Mouse (Mus musculus): ENCODE data around the gene Id1.

The Id1 gene

GRCm38 (mm10) chr2:152784640-152785039 is 48.6 kb downstream of the Id1 start:
- DNase-seq (ENCODE audit: low spot score in 2 of 2): no peak

- no peak for DNase-seq (ENCODE audit: low spot score in 2 of 2)
Observed at GRCm38 (mm10) chr2:152785446-152786350, 49.6 kb downstream of the Id1 start.
